Mouse (Mus musculus) forebrain, embryonic 14.5 days (tissue): ENCODE data around the gene Asic2. TPM values are rescaled to one million over a fixed set of nuclear protein-coding genes. Genes with fewer than 3 reads are reported as not detected.
"Not testable (repeated sequence)": the region's sequence is repeated elsewhere in the genome, so short reads cannot be mapped to it uniquely, and the experiment has no call there.

Experiments used
- ATAC-seq: fragments of 200-750 bp; cut with Nextera tagmentation; 2 replicates; pipeline ENCODE4 v1.8.0; 2017; ENCODE audit warnings: mild to moderate bottlenecking, moderate library complexity
- DNase-seq: peaks from one replicate; pipeline ENCODE4 v3.0.0-alpha.2; 2015; ENCODE audit warnings: low spot score
- H3K27ac ChIP-seq: fragments of 300-500 bp; sonication (generic); 2 replicates; pipeline ENCODE4 v1.5.1; 2014; ENCODE audit warnings: low read depth, mild to moderate bottlenecking, control low read depth, low read length, moderate library complexity
- H3K27me3 ChIP-seq: fragments of 300-500 bp; sonication (generic); replicated peaks from 2 replicates; pipeline ENCODE4 v1.6.1; 2014; ENCODE audit warnings: low read length, control low read depth, mixed read lengths; ENCODE audit not compliant: control insufficient read depth, insufficient read depth
- H3K36me3 ChIP-seq: fragments of 300-500 bp; sonication (generic); 2 replicates; pipeline ENCODE4 v1.6.1; 2014; ENCODE audit warnings: low read length, control low read depth; ENCODE audit not compliant: control insufficient read depth, insufficient read depth
- H3K4me1 ChIP-seq: fragments of 300-500 bp; sonication (generic); 2 replicates; pipeline ENCODE4 v1.6.1; 2014; ENCODE audit warnings: antibody characterized with exemption, low read length, control low read depth; ENCODE audit not compliant: control insufficient read depth, insufficient read depth
- H3K4me2 ChIP-seq: fragments of 300-500 bp; sonication (generic); 2 replicates; pipeline ENCODE4 v1.6.1; 2014; ENCODE audit warnings: mild to moderate bottlenecking, control low read depth, low read length
- H3K4me3 ChIP-seq: fragments of 300-500 bp; sonication (generic); 2 replicates; pipeline ENCODE4 v1.5.1; 2014; ENCODE audit warnings: low read depth, low read length, control low read depth
- H3K9ac ChIP-seq: fragments of 300-500 bp; sonication (generic); 2 replicates; pipeline ENCODE4 v1.6.1; 2014; ENCODE audit warnings: mild to moderate bottlenecking, low read length, control low read depth, moderate library complexity
- H3K9me3 ChIP-seq: fragments of 300-500 bp; sonication (generic); replicated peaks from 2 replicates; pipeline ENCODE4 v1.6.1; 2016; ENCODE audit warnings: low read length, control low read depth, mixed read lengths; ENCODE audit not compliant: control insufficient read depth
- WGBS: fragments of 180-500 bp; shearing (Covaris S2); extraction: QIAGEN DNeasy Blood & Tissue Kit; methylation state at CpG from one replicate; pipeline ENCODE4 v1.1.7; 2014; 5-methylcytosine and 5-hydroxymethylcytosine counted together
- polyA plus RNA-seq: library from polyadenylated mRNA; unstranded; fragments of >200 nt; fragmentation: Nextera tagmentation; extraction: Ambion mirVana; gene quantifications from 2 replicates; pipeline ENCODE4 v1.2.1, GENCODE M21; 2014

The Asic2 gene
- polyA plus RNA-seq, 1 experiment from 2014 or later, result 3.8 TPM

GRCm38 (mm10) chr11:81263193-81263592, 705.1 kb downstream of the Asic2 start:
- Histone ChIP-seq H3K4me1 (no peaks in the 10 kb centered on the region), H3K4me2 (no peak overlapping the region), H3K36me3 (no peaks in the 10 kb centered on the region), H3K9me3 (no peaks in the 10 kb centered on the region; the same call in 1 of the 2 replicates), H3K4me3 (no peak overlapping the region), H3K27ac (no peak overlapping the region), H3K27me3 (no peaks in the 10 kb centered on the region), H3K9ac (no peak overlapping the region)
- 89% methylated on average over 1 of the region's 1 CpGs for WGBS
- DNase-seq (no peak), ATAC-seq (no peak)

GRCm38 (mm10) chr11:81261259-81261658, 707.0 kb downstream of the Asic2 start:
- WGBS, result 83% methylated on average over 3 of the region's 3 CpGs
- no peaks in the 10 kb centered on the region for H3K4me1 ChIP-seq
- no peaks in the 10 kb centered on the region for H3K36me3 ChIP-seq
- no peak overlapping the region for H3K9ac ChIP-seq
- H3K27ac ChIP-seq, result no peak overlapping the region
- DNase-seq (no peak), ATAC-seq (no peak)
- no peaks in the 10 kb centered on the region for H3K27me3 ChIP-seq
- H3K4me2 ChIP-seq, result no peak overlapping the region
- H3K4me3 ChIP-seq, result no peak overlapping the region
- H3K9me3 ChIP-seq, result no peaks in the 10 kb centered on the region

DNA sequence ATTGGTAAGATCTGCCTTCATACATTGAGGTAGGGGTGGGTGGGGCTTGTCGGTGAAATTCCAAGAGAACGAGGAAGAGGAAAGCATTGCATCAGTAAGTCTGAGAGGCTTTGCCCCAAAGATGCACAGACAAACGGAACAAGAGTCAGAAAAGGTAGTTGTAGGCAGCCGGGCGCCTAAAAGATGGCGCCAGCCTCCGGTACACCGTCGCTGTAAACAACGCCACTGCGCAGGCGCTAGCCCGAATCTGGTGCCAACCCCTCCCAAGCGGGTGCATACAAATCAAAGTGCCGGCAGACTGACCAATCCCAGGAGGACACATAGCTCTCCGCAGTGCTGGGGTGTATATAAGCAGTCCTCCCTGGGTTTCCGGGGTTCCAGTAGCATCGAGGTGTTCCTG, 727.1 kb downstream of the Asic2 start:
- H3K27me3 ChIP-seq, DNase-seq, H3K4me2 ChIP-seq, H3K9ac ChIP-seq, H3K36me3 ChIP-seq, ATAC-seq, H3K27ac ChIP-seq, H3K9me3 ChIP-seq, H3K4me1 ChIP-seq, H3K4me3 ChIP-seq: not testable (repeated sequence)
- 96% methylated on average over 18 of the region's 18 CpGs for WGBS

DNA sequence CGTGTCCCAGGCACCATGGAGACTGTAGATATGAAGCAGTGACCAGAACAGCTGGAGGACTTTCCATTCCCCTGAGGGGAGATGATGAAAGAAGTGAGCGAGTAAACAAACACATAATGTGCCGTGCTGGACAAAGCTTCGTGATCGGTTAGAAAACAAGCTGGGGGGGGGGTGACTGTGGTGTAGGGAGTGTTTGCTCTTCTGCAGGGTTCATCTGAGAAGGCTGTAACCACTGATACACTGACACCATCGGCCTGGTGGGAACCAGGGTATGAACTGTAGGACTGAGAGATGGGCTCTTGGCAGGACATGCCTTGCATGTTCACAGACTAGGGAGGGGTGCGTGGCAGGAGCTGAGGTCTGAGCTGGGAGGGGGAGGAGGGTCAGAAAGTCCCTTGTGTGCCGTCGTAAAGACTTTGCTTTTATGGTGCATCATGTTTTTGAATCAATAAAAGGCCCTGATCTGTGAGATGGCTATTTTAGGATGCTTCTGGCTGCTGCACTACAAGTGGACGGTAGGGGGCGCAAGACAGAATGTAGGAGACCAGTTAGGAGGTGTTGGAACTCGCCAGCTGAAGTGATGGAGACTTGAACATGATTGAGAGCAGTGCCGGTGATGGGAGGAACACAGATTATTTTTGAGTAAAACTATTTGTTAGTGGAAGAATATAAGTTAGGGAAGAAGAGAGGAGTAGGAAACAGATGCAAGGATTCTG, 728.1 kb downstream of the Asic2 start:
- Histone ChIP-seq H3K4me3 (no peak overlapping the region), H3K27ac (no peak overlapping the region), H3K36me3 (no peaks in the 10 kb centered on the region), H3K27me3 (no peaks in the 10 kb centered on the region), H3K4me2 (no peak overlapping the region), H3K4me1 (no peaks in the 10 kb centered on the region), H3K9me3 (no peaks in the 10 kb centered on the region), H3K9ac (no peak overlapping the region)
- WGBS, result 71% methylated on average over 13 of the region's 13 CpGs
- ATAC-seq (no peak), DNase-seq (peak; percentile 37)

GRCm38 (mm10) chr11:81239091-81239490, 729.2 kb downstream of the Asic2 start:
- Histone ChIP-seq H3K4me1 (no peaks in the 10 kb centered on the region), H3K9ac (no peak overlapping the region), H3K4me2 (no peak overlapping the region), H3K27me3 (no peaks in the 10 kb centered on the region), H3K9me3 (no peaks in the 10 kb centered on the region), H3K4me3 (no peak overlapping the region), H3K36me3 (no peaks in the 10 kb centered on the region), H3K27ac (no peak overlapping the region)
- DNase-seq, result no peak
- no peak for ATAC-seq
- WGBS, result 71% methylated on average over 2 of the region's 2 CpGs

- H3K9me3 ChIP-seq, result no peaks in the 10 kb centered on the region
- no peak for DNase-seq
- no peak overlapping the region for H3K4me3 ChIP-seq
- H3K27me3 ChIP-seq, result no peaks in the 10 kb centered on the region
- 80% methylated on average over 2 of the region's 2 CpGs for WGBS
- H3K36me3 ChIP-seq, result no peaks in the 10 kb centered on the region
- H3K4me2 ChIP-seq, result no peak overlapping the region
- H3K4me1 ChIP-seq, result no peaks in the 10 kb centered on the region
- no peak for ATAC-seq
- H3K27ac ChIP-seq, result no peak overlapping the region
- H3K9ac ChIP-seq, result no peak overlapping the region
Observed at GRCm38 (mm10) chr11:81236070-81236469, 732.2 kb downstream of the Asic2 start.

- Histone ChIP-seq H3K4me2 (no peak overlapping the region), H3K4me1 (no peaks in the 10 kb centered on the region), H3K27ac (no peak overlapping the region), H3K36me3 (no peaks in the 10 kb centered on the region), H3K27me3 (no peaks in the 10 kb centered on the region), H3K4me3 (no peak overlapping the region), H3K9me3 (no peaks in the 10 kb centered on the region), H3K9ac (no peak overlapping the region)
- WGBS, result 84% methylated on average over 9 of the region's 9 CpGs
- DNase-seq (peak; percentile 16), ATAC-seq (no peak)
Observed at GRCm38 (mm10) chr11:81223361-81223760, 744.9 kb downstream of the Asic2 start.

- H3K9me3 ChIP-seq, result no peaks in the 10 kb centered on the region
- WGBS, result 92% methylated on average over 4 of the region's 4 CpGs
- no peaks in the 10 kb centered on the region for H3K36me3 ChIP-seq
- H3K4me1 ChIP-seq, result no peaks in the 10 kb centered on the region
- H3K9ac ChIP-seq, result no peak overlapping the region
- DNase-seq, result no peak
- no peak overlapping the region for H3K4me3 ChIP-seq
- no peak overlapping the region for H3K4me2 ChIP-seq
- no peaks in the 10 kb centered on the region for H3K27me3 ChIP-seq
- no peak for ATAC-seq
- no peak overlapping the region for H3K27ac ChIP-seq
Observed at GRCm38 (mm10) chr11:81220786-81221185, 747.5 kb downstream of the Asic2 start.

GRCm38 (mm10) chr11:81205471-81205870, 762.8 kb downstream of the Asic2 start:
- Histone ChIP-seq H3K9me3 (no peaks in the 10 kb centered on the region), H3K4me2 (no peak overlapping the region), H3K9ac (no peak overlapping the region), H3K27ac (no peak overlapping the region), H3K4me1 (no peaks in the 10 kb centered on the region), H3K27me3 (no peaks in the 10 kb centered on the region), H3K4me3 (no peak overlapping the region), H3K36me3 (no peaks in the 10 kb centered on the region)
- DNase-seq (no peak), ATAC-seq (no peak)
- WGBS, result 80% methylated on average over 4 of the region's 4 CpGs
